Mouse (Mus musculus) CH12F3 (cell line): ENCODE data around the gene Tango2.
"Not testable (repeated sequence)": the region's sequence is repeated elsewhere in the genome, so short reads cannot be mapped to it uniquely, and the experiment has no call there.

Source experiments
- in situ Hi-C: fragments of 300-500 bp; cut with MboI; formaldehyde crosslinking; loops from 2 replicates; pipeline ENCODE4 v1.14.3; 2020; ENCODE audit warnings: low sequenced_read_pairs

Tango2 gene

GRCm38 (mm10) chr16:18345243-18345642 lies 2.7 kb downstream of the Tango2 start:
- in situ Hi-C loops = no loop called here

GRCm38 (mm10) chr16:18343778-18344177 lies 4.1 kb downstream of the Tango2 start:
- in situ Hi-C loops = no loop called here

GRCm38 (mm10) chr16:18342650-18343570 lies 5.0 kb downstream of the Tango2 start:
- in situ Hi-C loops = no loop called here

- in situ Hi-C loops = no loop called here
These were observed 5.8 kb downstream of the Tango2 start for GRCm38 (mm10) chr16:18342076-18342475.

GRCm38 (mm10) chr16:18341605-18342004 lies 6.3 kb downstream of the Tango2 start:
- in situ Hi-C loops = no loop called here

GRCm38 (mm10) chr16:18339866-18340265 lies 8.0 kb downstream of the Tango2 start:
- in situ Hi-C loops = no loop called here

GRCm38 (mm10) chr16:18337261-18337660 lies 10.6 kb downstream of the Tango2 start:
- in situ Hi-C loops = no loop called here

- in situ Hi-C loops = no loop called here
These were observed 11.9 kb downstream of the Tango2 start for GRCm38 (mm10) chr16:18335981-18336380.

GRCm38 (mm10) chr16:18333976-18334375 lies 13.9 kb downstream of the Tango2 start:
- in situ Hi-C loops = no loop called here

GRCm38 (mm10) chr16:18328524-18328923 lies 19.4 kb downstream of the Tango2 start:
- in situ Hi-C loops = no loop called here

- in situ Hi-C loops = no loop called here
These were observed 20.0 kb downstream of the Tango2 start for GRCm38 (mm10) chr16:18327936-18328335.

- in situ Hi-C loops = no loop called here
These were observed 22.2 kb downstream of the Tango2 start for GRCm38 (mm10) chr16:18325741-18326140.

GRCm38 (mm10) chr16:18324031-18324430 lies 23.9 kb downstream of the Tango2 start:
- in situ Hi-C loops = no loop called here

GRCm38 (mm10) chr16:18323460-18323859 lies 24.4 kb downstream of the Tango2 start:
- in situ Hi-C loops = no loop called here

- in situ Hi-C loops = no loop called here
These were observed 26.5 kb downstream of the Tango2 start for GRCm38 (mm10) chr16:18321443-18321842.

GRCm38 (mm10) chr16:18318992-18319391 lies 28.9 kb downstream of the Tango2 start:
- in situ Hi-C loops = no loop called here

- in situ Hi-C loops = no loop called here
These were observed 39.7 kb downstream of the Tango2 start for GRCm38 (mm10) chr16:18308159-18308558.

- in situ Hi-C loops = not testable (repeated sequence)
These were observed 58.3 kb downstream of the Tango2 start for GRCm38 (mm10) chr16:18289614-18290013.

- in situ Hi-C loops = no loop called here
These were observed 58.8 kb downstream of the Tango2 start, which contains the start of gene Dgcr8 for GRCm38 (mm10) chr16:18289067-18289588. Gene Dgcr8, minus strand, starts transcription at chr16:18289246.

GRCm38 (mm10) chr16:18288581-18289061 lies 59.3 kb downstream of the Tango2 start:
- in situ Hi-C loops = no loop called here

GRCm38 (mm10) chr16:18288166-18288565 lies 59.7 kb downstream of the Tango2 start:
- in situ Hi-C loops = no loop called here

GRCm38 (mm10) chr16:18275166-18275565 lies 72.7 kb downstream of the Tango2 start:
- in situ Hi-C loops = no loop called here
